ENCODE assay signal across 13 mouse cellular contexts in the genomic region with DNA sequence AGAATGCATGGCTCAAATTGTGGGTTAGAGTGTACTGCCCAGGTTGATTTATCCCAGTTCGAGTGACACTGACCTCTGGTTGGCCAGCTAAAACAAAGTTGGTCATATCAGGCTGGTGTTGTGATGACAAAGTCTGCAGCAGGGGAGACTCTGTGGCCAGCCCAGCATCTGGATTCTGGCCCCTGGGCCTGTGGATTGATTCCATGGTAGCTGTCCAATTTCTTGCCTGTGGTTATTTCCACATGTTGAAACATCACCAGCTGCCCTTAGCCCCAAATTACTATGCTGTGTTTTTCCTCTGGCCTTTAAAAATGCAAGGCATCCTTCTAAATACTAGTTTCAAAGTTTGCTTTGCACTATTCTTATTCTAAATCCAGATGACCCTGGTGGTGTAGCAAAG.
DNase-seq lines count a peak whose midpoint lies in the region; ATAC-seq and TF ChIP-seq lines count a peak whose summit lies in the region.
"Had no signal": no experiment of that assay in that cellular context is flagged by ENCODE, and none has a peak within 500 bp of the region (broad histone marks: within the 10 kb centered on the region; RNA-seq: fewer than 3 reads in every experiment).

No protein-coding gene starts in this region.

- no peak overlapping the region for H3K4me3 ChIP-seq in embryonic facial prominence, embryonic 14.5 days (ENCODE audit: low read depth, low read length)
- H3K4me3 ChIP-seq in embryonic facial prominence, embryonic 10.5 days: no peak overlapping the region
- no peak overlapping the region for H3K4me3 ChIP-seq in gastrocnemius, adult 2 months
- H3K4me3 ChIP-seq in kidney, embryonic 15.5 days (replicated peaks): no peak overlapping the region
- H3K4me3 ChIP-seq: limb, embryonic 15.5 days; midbrain, embryonic 12.5 days; stomach, embryonic 15.5 days had no signal

- H3K36me3 ChIP-seq in embryonic facial prominence, embryonic 14.5 days (ENCODE audit: control insufficient read depth, insufficient read depth, low read length): no peaks in the 10 kb centered on the region
- no peaks in the 10 kb centered on the region for H3K36me3 ChIP-seq in embryonic facial prominence, embryonic 10.5 days (replicated peaks)
- H3K36me3 ChIP-seq in kidney, embryonic 15.5 days: no peaks in the 10 kb centered on the region
- H3K36me3 ChIP-seq: limb, embryonic 15.5 days; midbrain, embryonic 12.5 days; stomach, embryonic 15.5 days had no signal

- H3K4me2 ChIP-seq in embryonic facial prominence, embryonic 14.5 days (ENCODE audit: low read depth, low read length): no peak overlapping the region
- H3K4me2 ChIP-seq in kidney, embryonic 15.5 days: no peak overlapping the region
- H3K4me2 ChIP-seq: limb, embryonic 15.5 days; midbrain, embryonic 12.5 days; stomach, embryonic 15.5 days had no signal

- H3K27ac ChIP-seq in embryonic facial prominence, embryonic 14.5 days (replicated peaks; ENCODE audit: low read depth, low read length): no peak overlapping the region
- no peak overlapping the region for H3K27ac ChIP-seq in embryonic facial prominence, embryonic 10.5 days (replicated peaks)
- H3K27ac ChIP-seq in gastrocnemius, adult 2 months: peak overlapping the region; percentile 59
- no peak overlapping the region for H3K27ac ChIP-seq in kidney, embryonic 15.5 days
- H3K27ac ChIP-seq: limb, embryonic 15.5 days; midbrain, embryonic 12.5 days; stomach, embryonic 15.5 days had no signal

- intact Hi-C loops in gastrocnemius, adult 2 months (cut with DNase I): no loop called here
- intact Hi-C loops in heart, postnatal 25 days (cut with DNase I): no loop called here

- H3K9ac ChIP-seq in embryonic facial prominence, embryonic 14.5 days (ENCODE audit: low read depth, low read length): no peak overlapping the region
- H3K9ac ChIP-seq in kidney, embryonic 15.5 days: no peak overlapping the region
- H3K9ac ChIP-seq: limb, embryonic 15.5 days; midbrain, embryonic 12.5 days; stomach, embryonic 15.5 days had no signal

- TF ChIP-seq CTCF in gastrocnemius, adult 2 months (IDR thresholded peaks at IDR 0.05): no peak

- H3K4me1 ChIP-seq in embryonic facial prominence, embryonic 14.5 days (ENCODE audit: control insufficient read depth, insufficient read depth, low read length): no peaks in the 10 kb centered on the region
- H3K4me1 ChIP-seq in embryonic facial prominence, embryonic 10.5 days: no peaks in the 10 kb centered on the region
- H3K4me1 ChIP-seq in kidney, embryonic 15.5 days: no peaks in the 10 kb centered on the region
- H3K4me1 ChIP-seq: limb, embryonic 15.5 days; midbrain, embryonic 12.5 days; stomach, embryonic 15.5 days had no signal

- ATAC-seq in embryonic facial prominence, embryonic 14.5 days (ENCODE audit: low read depth): no peak
- ATAC-seq in kidney, embryonic 15.5 days (replicated peaks; ENCODE audit: low FRiP score): no peak

- DNase-seq in embryonic facial prominence, embryonic 14.5 days (ENCODE audit: low spot score): peak; percentile 33
- DNase-seq in embryonic facial prominence, embryonic 10.5 days (ENCODE audit: low spot score): no peak
- DNase-seq in 3T3-L1 (ENCODE audit: low read depth, low spot score): peak; percentile 97
- DNase-seq in gastrocnemius, adult 2 months: peak; percentile 60
- peak; percentile 28 for DNase-seq in heart, postnatal 25 days (ENCODE audit: low spot score)
- DNase-seq in testis, postnatal 10 days (ENCODE audit: low spot score): no peak
- no peak for DNase-seq in urinary bladder, adult 2 months (ENCODE audit: low spot score)
- DNase-seq: cerebellum, adult 18-20 months; thymus, postnatal 25 days had no signal

- 57% methylated on average over 1 of the region's 1 CpGs for WGBS in embryonic facial prominence, embryonic 14.5 days
- whole genome bisulfite sequencing in embryonic facial prominence, embryonic 10.5 days: 79% methylated on average over 1 of the region's 1 CpGs
- WGBS in kidney, embryonic 15.5 days: 51% methylated on average over 1 of the region's 1 CpGs

- H3K27me3 ChIP-seq in embryonic facial prominence, embryonic 14.5 days (replicated peaks; ENCODE audit: control insufficient read depth, insufficient read depth, low read length): no peaks in the 10 kb centered on the region
- no peaks in the 10 kb centered on the region for H3K27me3 ChIP-seq in embryonic facial prominence, embryonic 10.5 days (replicated peaks; ENCODE audit: low read depth, poor library complexity, severe bottlenecking)
- no peaks in the 10 kb centered on the region for H3K27me3 ChIP-seq in kidney, embryonic 15.5 days
- H3K27me3 ChIP-seq: limb, embryonic 15.5 days; midbrain, embryonic 12.5 days; stomach, embryonic 15.5 days had no signal

- no peaks in the 10 kb centered on the region for H3K9me3 ChIP-seq in embryonic facial prominence, embryonic 14.5 days (ENCODE audit: control insufficient read depth, low read length)
- no peaks in the 10 kb centered on the region for H3K9me3 ChIP-seq in embryonic facial prominence, embryonic 10.5 days
- no peaks in the 10 kb centered on the region for H3K9me3 ChIP-seq in kidney, embryonic 15.5 days (replicated peaks)
- H3K9me3 ChIP-seq: limb, embryonic 15.5 days; midbrain, embryonic 12.5 days; stomach, embryonic 15.5 days had no signal

Comparison
In these comparisons a context has a peak if more than half of its experiments do, and no peak if none do; other contexts are left out.
1. DNase-seq: peak in embryonic facial prominence, embryonic 14.5 days (single experiment), 3T3-L1 (single experiment), gastrocnemius, adult 2 months (single experiment) and heart, postnatal 25 days (single experiment); none in embryonic facial prominence, embryonic 10.5 days (single experiment), testis, postnatal 10 days (single experiment) and urinary bladder, adult 2 months (single experiment).